Mouse (Mus musculus): ENCODE measurements around the gene Arf1. TPM values are rescaled to one million over a fixed set of nuclear protein-coding genes. Genes with fewer than 3 reads are reported as not detected.

Arf1 gene
- polyA plus RNA-seq, 1 experiment from 2014 or later = 659 TPM

- Histone ChIP-seq H3K4me3 (no peak overlapping the region), H3K27me3 (ENCODE audit: low read depth, poor library complexity, severe bottlenecking) (peaks cover 52% of the 10 kb centered on the region)
- WGBS = 65% methylated on average over 6 of the region's 6 CpGs
Measured at GRCm38 (mm10) chr11:59174189-59174838, 53.8 kb downstream of the Arf1 start.

GRCm38 (mm10) chr11:59170549-59170948, 57.5 kb downstream of the Arf1 start:
- Histone ChIP-seq H3K4me1 (no peaks in the 10 kb centered on the region), H3K27me3 (ENCODE audit: low read depth, poor library complexity, severe bottlenecking) (peaks cover 15% of the 10 kb centered on the region), H3K4me3 (no peak overlapping the region), H3K9me3 (replicated peaks) (no peaks in the 10 kb centered on the region), H3K36me3 (no peaks in the 10 kb centered on the region), H3K27ac (replicated peaks) (no peak overlapping the region)
- no peak for DNase-seq (ENCODE audit: low spot score)
- 79% methylated on average over 4 of the region's 4 CpGs for WGBS

More at GRCm38 (mm10) chr11:59174189-59174838, 53.8 kb downstream of the Arf1 start:
- Histone ChIP-seq H3K27ac (replicated peaks) (no peak overlapping the region), H3K36me3 (no peaks in the 10 kb centered on the region), H3K9me3 (replicated peaks) (no peaks in the 10 kb centered on the region), H3K4me1 (peaks cover 9% of the 10 kb centered on the region)
- no peak for DNase-seq (ENCODE audit: low spot score)

GRCm38 (mm10) chr11:59169807-59170206, 58.3 kb downstream of the Arf1 start:
- 85% methylated on average over 3 of the region's 3 CpGs for WGBS
- Histone ChIP-seq H3K27me3 (ENCODE audit: low read depth, poor library complexity, severe bottlenecking) (peaks cover 7% of the 10 kb centered on the region), H3K27ac (replicated peaks) (no peak overlapping the region), H3K4me3 (no peak overlapping the region), H3K9me3 (replicated peaks) (no peaks in the 10 kb centered on the region), H3K4me1 (no peaks in the 10 kb centered on the region), H3K36me3 (no peaks in the 10 kb centered on the region)
- DNase-seq (ENCODE audit: low spot score) = no peak

- Histone ChIP-seq H3K4me1 (peaks cover 21% of the 10 kb centered on the region), H3K27me3 (ENCODE audit: low read depth, poor library complexity, severe bottlenecking) (no peaks in the 10 kb centered on the region), H3K36me3 (no peaks in the 10 kb centered on the region), H3K9me3 (replicated peaks) (no peaks in the 10 kb centered on the region), H3K27ac (replicated peaks) (no peak overlapping the region), H3K4me3 (no peak overlapping the region)
- WGBS = 63% methylated on average over 2 of the region's 2 CpGs
- DNase-seq (ENCODE audit: low spot score) = no peak
Measured at GRCm38 (mm10) chr11:59165616-59166241, 62.3 kb downstream of the Arf1 start.

- H3K36me3 ChIP-seq = no peaks in the 10 kb centered on the region
- no peaks in the 10 kb centered on the region for H3K9me3 ChIP-seq (replicated peaks)
- peaks cover 21% of the 10 kb centered on the region for H3K4me1 ChIP-seq
- H3K27me3 ChIP-seq (ENCODE audit: low read depth, poor library complexity, severe bottlenecking) = no peaks in the 10 kb centered on the region
- 87% methylated on average over 9 of the region's 9 CpGs for WGBS
- H3K27ac ChIP-seq (replicated peaks) = peak overlapping the region; percentile 98
- H3K4me3 ChIP-seq = peak overlapping the region; percentile 86
- no peak for DNase-seq (ENCODE audit: low spot score)
Measured at GRCm38 (mm10) chr11:59164384-59164783, 63.7 kb downstream of the Arf1 start.

GRCm38 (mm10) chr11:59163255-59164236, 64.5 kb downstream of the Arf1 start, which contains the start of gene Iba57:
TSS of gene Iba57 (minus strand) at chr11:59163739.
- peaks cover 3% of the 10 kb centered on the region for H3K36me3 ChIP-seq
- H3K27me3 ChIP-seq (ENCODE audit: low read depth, poor library complexity, severe bottlenecking) = no peaks in the 10 kb centered on the region
- H3K27ac ChIP-seq (replicated peaks) = peak within 1 kb of the TSS; percentile 98
- peak within 1 kb of the TSS; percentile 86 for H3K4me3 ChIP-seq
- 3% methylated on average over 68 of the region's 68 CpGs for WGBS
- peaks cover 21% of the 10 kb centered on the region for H3K4me1 ChIP-seq
- DNase-seq (ENCODE audit: low spot score) = peak; percentile 98
- H3K9me3 ChIP-seq (replicated peaks) = no peaks in the 10 kb centered on the region

GRCm38 (mm10) chr11:59162443-59163254, 65.4 kb downstream of the Arf1 start:
- 54% methylated on average over 9 of the region's 9 CpGs for WGBS
- H3K27me3 ChIP-seq (ENCODE audit: low read depth, poor library complexity, severe bottlenecking) = no peaks in the 10 kb centered on the region
- H3K4me1 ChIP-seq = peaks cover 21% of the 10 kb centered on the region
- DNase-seq (ENCODE audit: low spot score) = no peak
- peak overlapping the region; percentile 98 for H3K27ac ChIP-seq (replicated peaks)
- peaks cover 12% of the 10 kb centered on the region for H3K36me3 ChIP-seq
- no peaks in the 10 kb centered on the region for H3K9me3 ChIP-seq (replicated peaks)
- H3K4me3 ChIP-seq = peak overlapping the region; percentile 86

Other genes starting within 250 kb of the Arf1 start
- gene Obscn, start 91.9 kb downstream of the Arf1 start, polyA plus RNA-seq (2016; fragmentation: Nextera tagmentation; extraction: Ambion mirVana) = 0.01 TPM in 2 replicates
- gene Iba57, start 64.5 kb downstream of the Arf1 start, polyA plus RNA-seq (2016; fragmentation: Nextera tagmentation; extraction: Ambion mirVana) = 5.2 and 5.4 TPM in 2 replicates
- gene Gjc2, start 45.1 kb downstream of the Arf1 start, polyA plus RNA-seq (2016; fragmentation: Nextera tagmentation; extraction: Ambion mirVana) = not detected in 2 replicates
- 98.5 and 115 TPM in 2 replicates for gene Guk1, start 36.1 kb downstream of the Arf1 start, polyA plus RNA-seq (2016; fragmentation: Nextera tagmentation; extraction: Ambion mirVana)
- gene Mrpl55, start 25.8 kb downstream of the Arf1 start, polyA plus RNA-seq (2016; fragmentation: Nextera tagmentation; extraction: Ambion mirVana) = 116 and 131 TPM in 2 replicates
- 46.8 and 52.2 TPM in 2 replicates for gene 2310033P09Rik, start 19.9 kb downstream of the Arf1 start, polyA plus RNA-seq (2016; fragmentation: Nextera tagmentation; extraction: Ambion mirVana)
- 5.3 and 8.7 TPM in 2 replicates for gene Wnt3a, start 62.5 kb upstream of the Arf1 start, polyA plus RNA-seq (2016; fragmentation: Nextera tagmentation; extraction: Ambion mirVana)
- 7.8 and 9.7 TPM in 2 replicates for gene Wnt9a, start 78.7 kb upstream of the Arf1 start, polyA plus RNA-seq (2016; fragmentation: Nextera tagmentation; extraction: Ambion mirVana)
- not detected in 2 replicates for gene Prss38, start 147.4 kb upstream of the Arf1 start, polyA plus RNA-seq (2016; fragmentation: Nextera tagmentation; extraction: Ambion mirVana)
- gene Jmjd4, start 221.8 kb upstream of the Arf1 start, polyA plus RNA-seq (2016; fragmentation: Nextera tagmentation; extraction: Ambion mirVana) = 16.2 and 18.1 TPM in 2 replicates
- gene Snap47, start 222.9 kb upstream of the Arf1 start, polyA plus RNA-seq (2016; fragmentation: Nextera tagmentation; extraction: Ambion mirVana) = 108 and 127 TPM in 2 replicates
- gene Zfp867, start 244.2 kb upstream of the Arf1 start, polyA plus RNA-seq (2016; fragmentation: Nextera tagmentation; extraction: Ambion mirVana) = 9.5 and 11.3 TPM in 2 replicates